Mouse (Mus musculus) urinary bladder, postnatal 14 days (tissue): ENCODE data around the gene Ttc7.

Source experiments
- DNase-seq: peaks from one replicate; pipeline ENCODE4 v3.0.0; 2021; ENCODE audit warnings: low spot score

The Ttc7 gene

GRCm38 (mm10) chr17:87337683-87338082, 55.0 kb downstream of the Ttc7 start:
- no peak for DNase-seq

- DNase-seq, result no peak
Measured at GRCm38 (mm10) chr17:87339122-87339521, 56.4 kb downstream of the Ttc7 start.

- no peak for DNase-seq
Measured at GRCm38 (mm10) chr17:87343060-87343703, 60.5 kb downstream of the Ttc7 start.

GRCm38 (mm10) chr17:87344441-87345251, 62.0 kb downstream of the Ttc7 start:
- no peak for DNase-seq

- no peak for DNase-seq
Measured at GRCm38 (mm10) chr17:87345252-87345593, 62.5 kb downstream of the Ttc7 start.

GRCm38 (mm10) chr17:87348353-87348752, 65.7 kb downstream of the Ttc7 start:
- no peak for DNase-seq

- no peak for DNase-seq
Measured at GRCm38 (mm10) chr17:87349069-87349468, 66.4 kb downstream of the Ttc7 start.

GRCm38 (mm10) chr17:87349575-87349974, 66.9 kb downstream of the Ttc7 start:
- DNase-seq, result no peak

- peak; percentile 35 for DNase-seq
Measured at GRCm38 (mm10) chr17:87350471-87351240, 68.0 kb downstream of the Ttc7 start.

- no peak for DNase-seq
Measured at GRCm38 (mm10) chr17:87351241-87352105, 68.8 kb downstream of the Ttc7 start.

GRCm38 (mm10) chr17:87352106-87352897, 69.6 kb downstream of the Ttc7 start:
- no peak for DNase-seq

GRCm38 (mm10) chr17:87352898-87353225, 70.2 kb downstream of the Ttc7 start:
- no peak for DNase-seq

GRCm38 (mm10) chr17:87353745-87354320, 71.1 kb downstream of the Ttc7 start:
- DNase-seq, result no peak

GRCm38 (mm10) chr17:87355456-87355855, 72.8 kb downstream of the Ttc7 start:
- no peak for DNase-seq

GRCm38 (mm10) chr17:87356261-87356660, 73.6 kb downstream of the Ttc7 start:
- no peak for DNase-seq

- DNase-seq, result no peak
Measured at GRCm38 (mm10) chr17:87357506-87357905, 74.8 kb downstream of the Ttc7 start.

- no peak for DNase-seq
Measured at GRCm38 (mm10) chr17:87361132-87361531, 78.4 kb downstream of the Ttc7 start.

GRCm38 (mm10) chr17:87364108-87364507, 81.4 kb downstream of the Ttc7 start:
- no peak for DNase-seq

GRCm38 (mm10) chr17:87365268-87365667, 82.6 kb downstream of the Ttc7 start:
- no peak for DNase-seq

- DNase-seq, result no peak
Measured at GRCm38 (mm10) chr17:87366520-87366919, 83.8 kb downstream of the Ttc7 start.

GRCm38 (mm10) chr17:87367228-87367627, 84.5 kb downstream of the Ttc7 start:
- DNase-seq, result peak; percentile 25
